Mouse (Mus musculus): ENCODE measurements around the gene Ifitm10.

The Ifitm10 gene

GRCm38 (mm10) chr7:142373641-142374412, at the start of gene Ifitm10:
Ifitm10 (minus strand) TSS chr7:142373753.
- DNase-seq (ENCODE audit: low read depth, low spot score) = peak; percentile 69

GRCm38 (mm10) chr7:142421826-142422225, 48.3 kb upstream of the Ifitm10 start:
- DNase-seq (ENCODE audit: low read depth, low spot score) = no peak

- DNase-seq (ENCODE audit: low read depth, low spot score) = no peak
These were observed 46.3 kb upstream of the Ifitm10 start for GRCm38 (mm10) chr7:142419887-142420286.

- DNase-seq (ENCODE audit: low read depth, low spot score) = peak; percentile 46
These were observed 45.1 kb upstream of the Ifitm10 start for GRCm38 (mm10) chr7:142418679-142419078.

- DNase-seq (ENCODE audit: low read depth, low spot score) = no peak
These were observed 44.5 kb upstream of the Ifitm10 start for GRCm38 (mm10) chr7:142418027-142418426.

GRCm38 (mm10) chr7:142416225-142416624, 42.7 kb upstream of the Ifitm10 start:
- DNase-seq (ENCODE audit: low read depth, low spot score) = no peak

- DNase-seq (ENCODE audit: low read depth, low spot score) = no peak
These were observed 41.8 kb upstream of the Ifitm10 start for GRCm38 (mm10) chr7:142415314-142415713.

GRCm38 (mm10) chr7:142413285-142413684, 39.7 kb upstream of the Ifitm10 start:
- DNase-seq (ENCODE audit: low read depth, low spot score) = no peak

GRCm38 (mm10) chr7:142409603-142410002, 36.0 kb upstream of the Ifitm10 start:
- no peak for DNase-seq (ENCODE audit: low read depth, low spot score)

- no peak for DNase-seq (ENCODE audit: low read depth, low spot score)
These were observed 35.1 kb upstream of the Ifitm10 start for GRCm38 (mm10) chr7:142408686-142409085.

- no peak for DNase-seq (ENCODE audit: low read depth, low spot score)
These were observed 34.4 kb upstream of the Ifitm10 start for GRCm38 (mm10) chr7:142407935-142408334.

GRCm38 (mm10) chr7:142405134-142405533, 31.6 kb upstream of the Ifitm10 start:
- peak; percentile 85 for DNase-seq (ENCODE audit: low read depth, low spot score)

- DNase-seq (ENCODE audit: low read depth, low spot score) = no peak
These were observed 30.0 kb upstream of the Ifitm10 start for GRCm38 (mm10) chr7:142403591-142403990.

- peak; percentile 44 for DNase-seq (ENCODE audit: low read depth, low spot score)
These were observed 27.2 kb upstream of the Ifitm10 start for GRCm38 (mm10) chr7:142400750-142401142.

GRCm38 (mm10) chr7:142400112-142400749, 26.7 kb upstream of the Ifitm10 start:
- no peak for DNase-seq (ENCODE audit: low read depth, low spot score)

- no peak for DNase-seq (ENCODE audit: low read depth, low spot score)
These were observed 25.7 kb upstream of the Ifitm10 start for GRCm38 (mm10) chr7:142399250-142399649.

- DNase-seq (ENCODE audit: low read depth, low spot score) = no peak
These were observed 24.5 kb upstream of the Ifitm10 start for GRCm38 (mm10) chr7:142398052-142398451.

- DNase-seq (ENCODE audit: low read depth, low spot score) = no peak
These were observed 23.1 kb upstream of the Ifitm10 start for GRCm38 (mm10) chr7:142396611-142397010.

GRCm38 (mm10) chr7:142395472-142395871, 21.9 kb upstream of the Ifitm10 start:
- DNase-seq (ENCODE audit: low read depth, low spot score) = no peak

GRCm38 (mm10) chr7:142394261-142395190, 21.0 kb upstream of the Ifitm10 start:
- DNase-seq (ENCODE audit: low read depth, low spot score) = no peak

GRCm38 (mm10) chr7:142393191-142393590, 19.6 kb upstream of the Ifitm10 start:
- DNase-seq (ENCODE audit: low read depth, low spot score) = peak; percentile 62

- peak; percentile 50 for DNase-seq (ENCODE audit: low read depth, low spot score)
These were observed 18.1 kb upstream of the Ifitm10 start for GRCm38 (mm10) chr7:142391609-142392008.

Measured in ZHBTc4 (cell line).